Mouse (Mus musculus) E14TG2a.4 (cell line): Measurements from ENCODE around the gene Hsd11b1.

Source experiments
- CTCF ChIP-seq: conservative IDR thresholded peaks from 2 replicates; pipeline ENCODE4 v1.5.1; 2014; ENCODE audit warnings: low read length
- NANOG ChIP-seq: IDR thresholded peaks from 2 replicates; pipeline ENCODE4 v1.6.1; 2014; ENCODE audit warnings: borderline replicate concordance, low read length, mixed read lengths
- POU5F1 ChIP-seq: IDR thresholded peaks from 2 replicates; pipeline ENCODE4 v1.6.1; 2014; ENCODE audit warnings: low read length, borderline replicate concordance

GRCm38 (mm10) chr1:193189151-193189621 lies 74.7 kb downstream of the Hsd11b1 start:
- TF ChIP-seq CTCF = no peak
- no peak for TF ChIP-seq NANOG
- no peak for TF ChIP-seq POU5F1
